Mouse (Mus musculus): ENCODE measurements around the gene Cnnm2.
"Not testable (repeated sequence)": the region's sequence is repeated elsewhere in the genome, so short reads cannot be mapped to it uniquely, and the experiment has no call there.

The Cnnm2 gene

GRCm38 (mm10) chr19:46761247-46761946 lies at the start of gene Cnnm2:
Cnnm2 (plus strand) TSS chr19:46761596.
- peak; percentile 100 for DNase-seq (ENCODE audit: low read depth)

- no peak for DNase-seq (ENCODE audit: low read depth)
Observed at GRCm38 (mm10) chr19:46714234-46714633, 47.2 kb upstream of the Cnnm2 start.

GRCm38 (mm10) chr19:46715016-46715415 lies 46.4 kb upstream of the Cnnm2 start:
- no peak for DNase-seq (ENCODE audit: low read depth)

GRCm38 (mm10) chr19:46718150-46718549 lies 43.2 kb upstream of the Cnnm2 start:
- peak; percentile 22 for DNase-seq (ENCODE audit: low read depth)

- DNase-seq (ENCODE audit: low read depth) = no peak
Observed at GRCm38 (mm10) chr19:46724411-46724810, 37.0 kb upstream of the Cnnm2 start.

GRCm38 (mm10) chr19:46726142-46726541 lies 35.3 kb upstream of the Cnnm2 start:
- DNase-seq (ENCODE audit: low read depth) = no peak

- no peak for DNase-seq (ENCODE audit: low read depth)
Observed at GRCm38 (mm10) chr19:46727140-46727736, 34.2 kb upstream of the Cnnm2 start.

- DNase-seq (ENCODE audit: low read depth) = no peak
Observed at GRCm38 (mm10) chr19:46727945-46728540, 33.4 kb upstream of the Cnnm2 start.

- DNase-seq (ENCODE audit: low read depth) = no peak
Observed at GRCm38 (mm10) chr19:46728909-46729308, 32.5 kb upstream of the Cnnm2 start.

- no peak for DNase-seq (ENCODE audit: low read depth)
Observed at GRCm38 (mm10) chr19:46731351-46731750, 30.0 kb upstream of the Cnnm2 start.

- peak; percentile 21 for DNase-seq (ENCODE audit: low read depth)
Observed at GRCm38 (mm10) chr19:46732673-46733072, 28.7 kb upstream of the Cnnm2 start.

GRCm38 (mm10) chr19:46733626-46734025 lies 27.8 kb upstream of the Cnnm2 start:
- DNase-seq (ENCODE audit: low read depth) = no peak

GRCm38 (mm10) chr19:46735241-46735640 lies 26.2 kb upstream of the Cnnm2 start:
- no peak for DNase-seq (ENCODE audit: low read depth)

GRCm38 (mm10) chr19:46737106-46737505 lies 24.3 kb upstream of the Cnnm2 start:
- no peak for DNase-seq (ENCODE audit: low read depth)

GRCm38 (mm10) chr19:46740341-46741008 lies 20.9 kb upstream of the Cnnm2 start:
- DNase-seq (ENCODE audit: low read depth) = peak; percentile 88

- peak; percentile 30 for DNase-seq (ENCODE audit: low read depth)
Observed at GRCm38 (mm10) chr19:46741574-46741973, 19.8 kb upstream of the Cnnm2 start.

GRCm38 (mm10) chr19:46744681-46745080 lies 16.7 kb upstream of the Cnnm2 start:
- DNase-seq (ENCODE audit: low read depth) = no peak

- DNase-seq (ENCODE audit: low read depth) = no peak
Observed at GRCm38 (mm10) chr19:46747799-46748198, 13.6 kb upstream of the Cnnm2 start.

GRCm38 (mm10) chr19:46752235-46752634 lies 9.2 kb upstream of the Cnnm2 start:
- no peak for DNase-seq (ENCODE audit: low read depth)

GRCm38 (mm10) chr19:46755066-46755465 lies 6.3 kb upstream of the Cnnm2 start:
- peak; percentile 68 for DNase-seq (ENCODE audit: low read depth)

- no peak for DNase-seq (ENCODE audit: low read depth)
Observed at GRCm38 (mm10) chr19:46756221-46756620, 5.2 kb upstream of the Cnnm2 start.

GRCm38 (mm10) chr19:46759096-46759495 lies 2.3 kb upstream of the Cnnm2 start:
- peak; percentile 66 for DNase-seq (ENCODE audit: low read depth)

GRCm38 (mm10) chr19:46759909-46760308 lies 1.5 kb upstream of the Cnnm2 start:
- not testable (repeated sequence) for DNase-seq (ENCODE audit: low read depth)
